Mouse (Mus musculus) olfactory bulb, adult 2 months (tissue): Measurements from ENCODE around the gene F11r.

Source experiments
- CTCF ChIP-seq: fragments of 200-500 bp; IDR thresholded peaks from 2 replicates; pipeline ENCODE4 v1.5.1; 2012; ENCODE audit warnings: low read depth, mild to moderate bottlenecking, low read length, moderate library complexity; ENCODE audit not compliant: insufficient read depth
- POLR2A ChIP-seq: fragments of 200-500 bp; IDR thresholded peaks from 2 replicates; pipeline ENCODE4 v1.6.1; 2012; ENCODE audit warnings: mild to moderate bottlenecking, low read depth, low read length, moderate library complexity; ENCODE audit not compliant: insufficient read depth

GRCm38 (mm10) chr1:171477758-171478545, 40.6 kb downstream of the F11r start:
- no peak for TF ChIP-seq CTCF
- no peak for TF ChIP-seq POLR2A
